Mouse (Mus musculus) mature B cell (primary cell): ENCODE measurements around the gene Sypl.
"Not testable (repeated sequence)": the region's sequence is repeated elsewhere in the genome, so short reads cannot be mapped to it uniquely, and the experiment has no call there.

Experiments used
- in situ Hi-C: fragments of 300-500 bp; cut with MboI; formaldehyde crosslinking; loops from 2 replicates; pipeline ENCODE4 v1.14.3; 2019

Gene Sypl

GRCm38 (mm10) chr12:32943347-32943746 lies 10.3 kb upstream of the Sypl start:
- in situ Hi-C loops = no loop called here

- in situ Hi-C loops = no loop called here
These were observed 9.7 kb upstream of the Sypl start for GRCm38 (mm10) chr12:32943951-32944350.

GRCm38 (mm10) chr12:32944884-32945454 lies 8.7 kb upstream of the Sypl start:
- in situ Hi-C loops = no loop called here

- in situ Hi-C loops = no loop called here
These were observed 7.3 kb upstream of the Sypl start for GRCm38 (mm10) chr12:32946376-32946775.

GRCm38 (mm10) chr12:32952416-32952815 lies 1.3 kb upstream of the Sypl start:
- in situ Hi-C loops = no loop called here

GRCm38 (mm10) chr12:32953066-32953465 lies 625 bp upstream of the Sypl start:
- in situ Hi-C loops = no loop called here

GRCm38 (mm10) chr12:32954216-32955021 lies 728 bp downstream of the Sypl start:
- in situ Hi-C loops = no loop called here

- in situ Hi-C loops = no loop called here
These were observed 1.3 kb downstream of the Sypl start for GRCm38 (mm10) chr12:32955037-32955436.

GRCm38 (mm10) chr12:32957211-32957610 lies 3.5 kb downstream of the Sypl start:
- in situ Hi-C loops = no loop called here

GRCm38 (mm10) chr12:32962132-32962531 lies 8.4 kb downstream of the Sypl start:
- in situ Hi-C loops = no loop called here

GRCm38 (mm10) chr12:32963858-32964257 lies 10.2 kb downstream of the Sypl start:
- in situ Hi-C loops = no loop called here

- in situ Hi-C loops = no loop called here
These were observed 18.6 kb downstream of the Sypl start for GRCm38 (mm10) chr12:32972287-32972686.

GRCm38 (mm10) chr12:32974893-32975292 lies 21.2 kb downstream of the Sypl start:
- in situ Hi-C loops = no loop called here

GRCm38 (mm10) chr12:32975501-32975900 lies 21.8 kb downstream of the Sypl start:
- in situ Hi-C loops = no loop called here

GRCm38 (mm10) chr12:32982631-32983030 lies 28.9 kb downstream of the Sypl start:
- in situ Hi-C loops = no loop called here

- in situ Hi-C loops = no loop called here
These were observed 29.4 kb downstream of the Sypl start for GRCm38 (mm10) chr12:32983081-32983480.

- in situ Hi-C loops = no loop called here
These were observed 32.6 kb downstream of the Sypl start for GRCm38 (mm10) chr12:32986284-32986683.

- in situ Hi-C loops = no loop called here
These were observed 36.0 kb downstream of the Sypl start for GRCm38 (mm10) chr12:32989731-32990130.

GRCm38 (mm10) chr12:32994081-32994480 lies 40.4 kb downstream of the Sypl start:
- in situ Hi-C loops = no loop called here

GRCm38 (mm10) chr12:32995081-32995834 lies 41.6 kb downstream of the Sypl start:
- in situ Hi-C loops = no loop called here

GRCm38 (mm10) chr12:32998766-32999165 lies 45.1 kb downstream of the Sypl start:
- in situ Hi-C loops = no loop called here

- in situ Hi-C loops = not testable (repeated sequence)
These were observed 46.1 kb downstream of the Sypl start for GRCm38 (mm10) chr12:32999778-33000177.

- in situ Hi-C loops = no loop called here
These were observed 46.7 kb downstream of the Sypl start for GRCm38 (mm10) chr12:33000402-33000801.
